ENCODE assay signal across 9 mouse cellular contexts in the genomic region with DNA sequence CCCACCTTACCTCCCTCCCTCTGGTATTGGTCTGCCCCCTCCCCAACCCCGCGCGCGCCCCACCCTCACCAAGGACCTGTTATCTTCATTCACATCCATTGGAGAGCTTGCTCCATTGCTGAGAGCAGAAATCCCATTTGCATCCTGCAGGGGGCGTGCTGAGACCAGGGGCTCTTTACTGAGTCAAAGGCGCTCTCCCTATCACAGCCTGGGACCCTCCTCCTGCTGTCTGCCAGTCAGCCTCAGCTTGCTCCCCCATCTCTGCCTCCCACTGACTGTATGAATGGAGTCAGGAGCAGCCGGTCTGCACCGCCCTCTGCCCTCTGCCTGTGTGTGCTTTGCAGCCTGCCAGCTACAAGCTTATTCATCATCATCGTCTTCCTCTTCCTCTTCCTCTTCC.
DNase-seq lines count a peak whose midpoint lies in the region; ATAC-seq and TF ChIP-seq lines count a peak whose summit lies in the region.
"Had no signal": no experiment of that assay in that cellular context is flagged by ENCODE, and none has a peak within 500 bp of the region (broad histone marks: within the 10 kb centered on the region; RNA-seq: fewer than 3 reads in every experiment).

No protein-coding gene starts in this region.

- H3K9me3 ChIP-seq in ES-E14 (ENCODE audit: control insufficient read depth, insufficient read depth, low read depth, low read length): no peaks in the 10 kb centered on the region
- no peaks in the 10 kb centered on the region for H3K9me3 ChIP-seq in forebrain, embryonic 13.5 days (replicated peaks)

- peak; percentile 19; the same call in 1 of the 2 replicates for TF ChIP-seq CTCF in kidney, adult 2 months (conservative IDR thresholded peaks at IDR 0.05; ENCODE audit: insufficient read depth, insufficient read length, low read depth, low read length)

- in situ Hi-C loops in ES-E14 (cut with MboI; ENCODE audit: low sequenced_read_pairs in 2 of 2, unreplicated experiment in 2 of 2): no loop called here

- no peak overlapping the region for H3K4me2 ChIP-seq in forebrain, embryonic 13.5 days
- H3K4me2 ChIP-seq: embryonic facial prominence, embryonic 13.5 days had no signal

- no peak for DNase-seq in kidney, adult 2 months
- DNase-seq in kidney, postnatal 14 days: no peak
- DNase-seq in ES-E14 (ENCODE audit: low read depth, low spot score): peak; percentile 59
- peak; percentile 45 for DNase-seq in mesoderm, embryonic 11.5 days (ENCODE audit: low read depth, low spot score)
- DNase-seq in thymus, adult 18-20 months: no peak
- DNase-seq in spleen, postnatal 10 days (ENCODE audit: low spot score in 2 of 2): no peak

- ATAC-seq in forebrain, embryonic 13.5 days: peak; percentile 85
- ATAC-seq in granulocyte monocyte progenitor cell, adult 5-6 weeks (replicated peaks; ENCODE audit: poor library complexity, severe bottlenecking): no peak

- H3K9ac ChIP-seq in ES-E14 (ENCODE audit: insufficient read depth, low read depth, low read length, poor library complexity, severe bottlenecking): no peak overlapping the region
- no peak overlapping the region for H3K9ac ChIP-seq in forebrain, embryonic 13.5 days
- H3K9ac ChIP-seq: embryonic facial prominence, embryonic 13.5 days had no signal

- no peak for TF ChIP-seq POLR2A in kidney, adult 2 months (IDR thresholded peaks at IDR 0.05; ENCODE audit: low read depth, low read length)

- no peaks in the 10 kb centered on the region for H3K4me1 ChIP-seq in kidney, adult 2 months (ENCODE audit: control insufficient read depth, insufficient read depth, low read length)
- H3K4me1 ChIP-seq in ES-E14 (ENCODE audit: control insufficient read depth in 2 of 2, insufficient read depth in 2 of 2, low read length in 2 of 2, poor library complexity in 1 of 2): peaks cover 0 to 9% of the 10 kb centered on the region in 2 experiments; a peak in 2 of 4 replicates
- H3K4me1 ChIP-seq in forebrain, embryonic 13.5 days: peaks cover 16% of the 10 kb centered on the region

- H3K27ac ChIP-seq in kidney, adult 2 months (ENCODE audit: insufficient read depth, low read depth, low read length): no peak overlapping the region
- H3K27ac ChIP-seq in ES-E14 (ENCODE audit: insufficient read depth, low read depth, low read length, poor library complexity, severe bottlenecking): no peak overlapping the region
- no peak overlapping the region for H3K27ac ChIP-seq in forebrain, embryonic 13.5 days
- H3K27ac ChIP-seq: embryonic facial prominence, embryonic 13.5 days had no signal

- H3K4me3 ChIP-seq in kidney, adult 2 months (ENCODE audit: insufficient read depth, low read depth, low read length): no peak overlapping the region
- H3K4me3 ChIP-seq in ES-E14 (ENCODE audit: insufficient read depth in 1 of 2, low read depth in 1 of 2, low read length in 2 of 2, poor library complexity in 1 of 2, severe bottlenecking in 1 of 2): no peak overlapping the region
- H3K4me3 ChIP-seq in forebrain, embryonic 13.5 days: no peak overlapping the region
- H3K4me3 ChIP-seq: embryonic facial prominence, embryonic 13.5 days had no signal

- H3K27me3 ChIP-seq in kidney, adult 2 months (replicated peaks; ENCODE audit: control insufficient read depth, insufficient read depth, low read length): no peaks in the 10 kb centered on the region; the same call in 1 of the 2 replicates
- H3K27me3 ChIP-seq in forebrain, embryonic 13.5 days: no peaks in the 10 kb centered on the region
- H3K27me3 ChIP-seq: embryonic facial prominence, embryonic 13.5 days had no signal

- 52% methylated on average over 9 of the region's 9 CpGs for WGBS in kidney, adult 2 months
- 33% methylated on average over 9 of the region's 9 CpGs for WGBS in forebrain, embryonic 13.5 days

- H3K36me3 ChIP-seq in kidney, adult 2 months (ENCODE audit: control insufficient read depth, insufficient read depth, low read length): no peaks in the 10 kb centered on the region
- no peaks in the 10 kb centered on the region for H3K36me3 ChIP-seq in ES-E14 (ENCODE audit: control insufficient read depth, insufficient read depth, low read length, poor library complexity, severe bottlenecking)
- no peaks in the 10 kb centered on the region for H3K36me3 ChIP-seq in forebrain, embryonic 13.5 days (ENCODE audit: poor library complexity, severe bottlenecking)
- H3K36me3 ChIP-seq: embryonic facial prominence, embryonic 13.5 days had no signal

TF ChIP-seq in ES-E14, 5 proteins besides CTCF, POLR2A, EP300 and RAD21:
- TF ChIP-seq CHD2 (IDR thresholded peaks at IDR 0.05; ENCODE audit: low read depth, low read length) (no peak), ZC3H11A (IDR thresholded peaks at IDR 0.05; ENCODE audit: borderline replicate concordance, low read depth, low read length) (0 out of 2 replicates have a peak, but pooled peaks have one; percentile 5)

Comparison
In these comparisons a context has a peak if more than half of its experiments do, and no peak if none do; other contexts are left out.
1. DNase-seq: peak in ES-E14 (single experiment) and mesoderm, embryonic 11.5 days (single experiment); none in kidney, adult 2 months (single experiment), kidney, postnatal 14 days (single experiment), thymus, adult 18-20 months (0 of 2) and spleen, postnatal 10 days (0 of 2).